Mouse (Mus musculus): ENCODE data around the gene Nav3.

DNA sequence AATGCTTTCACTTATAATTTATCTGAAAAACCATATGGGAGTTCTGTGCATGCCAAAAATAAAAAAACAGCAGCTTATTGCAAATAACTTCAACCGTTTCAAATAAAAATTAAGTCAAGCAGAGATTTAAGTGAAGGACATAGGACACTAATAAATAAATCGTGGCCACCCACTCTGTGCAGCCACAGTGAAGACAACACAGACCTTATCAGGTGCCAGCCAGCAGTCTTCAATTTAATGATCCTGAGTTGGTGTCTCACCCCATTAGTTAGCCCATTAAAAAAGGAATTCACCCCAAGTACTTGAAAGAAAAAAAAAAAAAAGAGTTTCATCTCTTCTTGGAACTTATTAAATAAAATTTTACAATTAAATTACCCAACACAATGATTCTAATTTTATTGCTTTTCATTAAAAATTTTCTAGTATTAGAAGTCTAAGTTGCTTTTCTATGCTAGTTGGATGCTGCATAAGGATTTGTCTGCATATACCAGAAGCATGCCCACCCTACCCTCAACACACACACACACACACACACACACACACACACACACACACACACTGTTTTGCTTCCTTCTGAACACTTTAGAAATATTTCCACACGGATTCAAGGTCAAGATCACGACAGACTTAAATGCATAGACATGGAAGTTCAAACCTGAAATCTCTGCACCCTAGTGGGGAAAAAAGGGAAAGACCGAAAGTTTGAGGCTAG is 649.1 kb downstream of the Nav3 start:
- TF ChIP-seq POLR2A (IDR thresholded peaks at IDR 0.05; ENCODE audit: low read depth, low read length) (no peak), CTCF (IDR thresholded peaks at IDR 0.05; ENCODE audit: extremely low read depth, insufficient read length, insufficient replicate concordance, low read depth, low read length) (no peak)
